Mouse (Mus musculus): ENCODE measurements around the gene Osbp2. TPM values are rescaled to one million over a fixed set of nuclear protein-coding genes. Genes with fewer than 3 reads are reported as not detected.

Gene Osbp2
- polyA plus RNA-seq, 1 experiment = 0.52 TPM

- no peaks in the 10 kb centered on the region for H3K36me3 ChIP-seq (ENCODE audit: control insufficient read depth, insufficient read depth, low read length)
- TF ChIP-seq POLR2A (IDR thresholded peaks at IDR 0.05; ENCODE audit: low read depth, low read length) = no peak
- TF ChIP-seq CTCF (IDR thresholded peaks at IDR 0.05; ENCODE audit: extremely low read depth, insufficient read length, insufficient replicate concordance, low read depth, low read length) = no peak
- no peaks in the 10 kb centered on the region for H3K27me3 ChIP-seq (ENCODE audit: control insufficient read depth, insufficient read depth, low read length)
- WGBS = 76% methylated on average over 8 of the region's 8 CpGs
- H3K27ac ChIP-seq (ENCODE audit: insufficient read depth, low read depth, low read length) = no peak overlapping the region
- no peaks in the 10 kb centered on the region; the same call in 1 of the 2 replicates for H3K4me1 ChIP-seq (ENCODE audit: control insufficient read depth, insufficient read depth, insufficient read length, low read length)
- H3K4me3 ChIP-seq (ENCODE audit: low read depth, low read length) = no peak overlapping the region
Observed at GRCm38 (mm10) chr11:3704404-3704803, 159.3 kb downstream of the Osbp2 start.

GRCm38 (mm10) chr11:3703089-3703992 is 160.4 kb downstream of the Osbp2 start:
- Histone ChIP-seq H3K4me1 (ENCODE audit: control insufficient read depth, insufficient read depth, insufficient read length, low read length) (no peaks in the 10 kb centered on the region; the same call in 1 of the 2 replicates), H3K27ac (ENCODE audit: insufficient read depth, low read depth, low read length) (no peak overlapping the region), H3K27me3 (ENCODE audit: control insufficient read depth, insufficient read depth, low read length) (no peaks in the 10 kb centered on the region), H3K36me3 (ENCODE audit: control insufficient read depth, insufficient read depth, low read length) (no peaks in the 10 kb centered on the region), H3K4me3 (ENCODE audit: low read depth, low read length) (no peak overlapping the region)
- WGBS = 45% methylated on average over 7 of the region's 7 CpGs
- no peak for TF ChIP-seq POLR2A (IDR thresholded peaks at IDR 0.05; ENCODE audit: low read depth, low read length)
- no peak for TF ChIP-seq CTCF (IDR thresholded peaks at IDR 0.05; ENCODE audit: extremely low read depth, insufficient read length, insufficient replicate concordance, low read depth, low read length)

GRCm38 (mm10) chr11:3697441-3697840 is 166.3 kb downstream of the Osbp2 start:
- WGBS = 91% methylated on average over 3 of the region's 3 CpGs
- TF ChIP-seq POLR2A (IDR thresholded peaks at IDR 0.05; ENCODE audit: low read depth, low read length) = no peak
- TF ChIP-seq CTCF (IDR thresholded peaks at IDR 0.05; ENCODE audit: extremely low read depth, insufficient read length, insufficient replicate concordance, low read depth, low read length) = no peak

GRCm38 (mm10) chr11:3696086-3696616 is 167.6 kb downstream of the Osbp2 start:
- Histone ChIP-seq H3K27me3 (ENCODE audit: control insufficient read depth, insufficient read depth, low read length) (no peaks in the 10 kb centered on the region), H3K36me3 (ENCODE audit: control insufficient read depth, insufficient read depth, low read length) (no peaks in the 10 kb centered on the region), H3K4me1 (ENCODE audit: control insufficient read depth, insufficient read depth, insufficient read length, low read length) (no peaks in the 10 kb centered on the region), H3K27ac (ENCODE audit: insufficient read depth, low read depth, low read length) (no peak overlapping the region), H3K4me3 (ENCODE audit: low read depth, low read length) (no peak overlapping the region)
- TF ChIP-seq CTCF (IDR thresholded peaks at IDR 0.05; ENCODE audit: extremely low read depth, insufficient read length, insufficient replicate concordance, low read depth, low read length) (no peak), POLR2A (IDR thresholded peaks at IDR 0.05; ENCODE audit: low read depth, low read length) (no peak)
- 50% methylated on average over 5 of the region's 5 CpGs for WGBS

More at GRCm38 (mm10) chr11:3697441-3697840, 166.3 kb downstream of the Osbp2 start:
- no peak overlapping the region for H3K27ac ChIP-seq (ENCODE audit: insufficient read depth, low read depth, low read length)
- no peaks in the 10 kb centered on the region for H3K36me3 ChIP-seq (ENCODE audit: control insufficient read depth, insufficient read depth, low read length)
- no peaks in the 10 kb centered on the region for H3K4me1 ChIP-seq (ENCODE audit: control insufficient read depth, insufficient read depth, insufficient read length, low read length)
- no peaks in the 10 kb centered on the region for H3K27me3 ChIP-seq (ENCODE audit: control insufficient read depth, insufficient read depth, low read length)
- H3K4me3 ChIP-seq (ENCODE audit: low read depth, low read length) = no peak overlapping the region

GRCm38 (mm10) chr11:3691746-3692145 is 172.0 kb downstream of the Osbp2 start:
- Histone ChIP-seq H3K4me3 (ENCODE audit: low read depth, low read length) (no peak overlapping the region), H3K27ac (ENCODE audit: insufficient read depth, low read depth, low read length) (no peak overlapping the region)
- TF ChIP-seq CTCF (IDR thresholded peaks at IDR 0.05; ENCODE audit: extremely low read depth, insufficient read length, insufficient replicate concordance, low read depth, low read length) (no peak), POLR2A (IDR thresholded peaks at IDR 0.05; ENCODE audit: low read depth, low read length) (no peak)

GRCm38 (mm10) chr11:3686885-3687284 is 176.8 kb downstream of the Osbp2 start:
- no peak overlapping the region for H3K27ac ChIP-seq (ENCODE audit: insufficient read depth, low read depth, low read length)
- H3K4me1 ChIP-seq (ENCODE audit: control insufficient read depth, insufficient read depth, insufficient read length, low read length) = no peaks in the 10 kb centered on the region
- TF ChIP-seq CTCF (IDR thresholded peaks at IDR 0.05; ENCODE audit: extremely low read depth, insufficient read length, insufficient replicate concordance, low read depth, low read length) (no peak), POLR2A (IDR thresholded peaks at IDR 0.05; ENCODE audit: low read depth, low read length) (no peak)
- H3K36me3 ChIP-seq (ENCODE audit: control insufficient read depth, insufficient read depth, low read length) = peaks cover 61% of the 10 kb centered on the region
- no peak overlapping the region for H3K4me3 ChIP-seq (ENCODE audit: low read depth, low read length)
- H3K27me3 ChIP-seq (ENCODE audit: control insufficient read depth, insufficient read depth, low read length) = no peaks in the 10 kb centered on the region
- 86% methylated on average over 2 of the region's 2 CpGs for WGBS

More at GRCm38 (mm10) chr11:3691746-3692145, 172.0 kb downstream of the Osbp2 start:
- 93% methylated on average over 2 of the region's 2 CpGs for WGBS
- H3K4me1 ChIP-seq (ENCODE audit: control insufficient read depth, insufficient read depth, insufficient read length, low read length) = no peaks in the 10 kb centered on the region
- H3K27me3 ChIP-seq (ENCODE audit: control insufficient read depth, insufficient read depth, low read length) = no peaks in the 10 kb centered on the region
- peaks cover 25% of the 10 kb centered on the region for H3K36me3 ChIP-seq (ENCODE audit: control insufficient read depth, insufficient read depth, low read length)

- Histone ChIP-seq H3K4me3 (ENCODE audit: low read depth, low read length) (no peak overlapping the region), H3K27me3 (ENCODE audit: control insufficient read depth, insufficient read depth, low read length) (no peaks in the 10 kb centered on the region), H3K27ac (ENCODE audit: insufficient read depth, low read depth, low read length) (no peak overlapping the region), H3K4me1 (ENCODE audit: control insufficient read depth, insufficient read depth, insufficient read length, low read length) (no peaks in the 10 kb centered on the region), H3K36me3 (ENCODE audit: control insufficient read depth, insufficient read depth, low read length) (peaks cover 65% of the 10 kb centered on the region)
- TF ChIP-seq POLR2A (IDR thresholded peaks at IDR 0.05; ENCODE audit: low read depth, low read length) (no peak), CTCF (IDR thresholded peaks at IDR 0.05; ENCODE audit: extremely low read depth, insufficient read length, insufficient replicate concordance, low read depth, low read length) (no peak)
- whole genome bisulfite sequencing = 88% methylated on average over 2 of the region's 2 CpGs
Observed at GRCm38 (mm10) chr11:3686318-3686717, 177.4 kb downstream of the Osbp2 start.

All from small intestine, adult 2 months (tissue).